Mouse (Mus musculus): ENCODE measurements around the gene Eps15l1. TPM values are rescaled to one million over a fixed set of nuclear protein-coding genes. Genes with fewer than 3 reads are reported as not detected.

Eps15l1 gene
- polyA plus RNA-seq, 1 experiment from 2014 or later = 62.0 TPM

DNA sequence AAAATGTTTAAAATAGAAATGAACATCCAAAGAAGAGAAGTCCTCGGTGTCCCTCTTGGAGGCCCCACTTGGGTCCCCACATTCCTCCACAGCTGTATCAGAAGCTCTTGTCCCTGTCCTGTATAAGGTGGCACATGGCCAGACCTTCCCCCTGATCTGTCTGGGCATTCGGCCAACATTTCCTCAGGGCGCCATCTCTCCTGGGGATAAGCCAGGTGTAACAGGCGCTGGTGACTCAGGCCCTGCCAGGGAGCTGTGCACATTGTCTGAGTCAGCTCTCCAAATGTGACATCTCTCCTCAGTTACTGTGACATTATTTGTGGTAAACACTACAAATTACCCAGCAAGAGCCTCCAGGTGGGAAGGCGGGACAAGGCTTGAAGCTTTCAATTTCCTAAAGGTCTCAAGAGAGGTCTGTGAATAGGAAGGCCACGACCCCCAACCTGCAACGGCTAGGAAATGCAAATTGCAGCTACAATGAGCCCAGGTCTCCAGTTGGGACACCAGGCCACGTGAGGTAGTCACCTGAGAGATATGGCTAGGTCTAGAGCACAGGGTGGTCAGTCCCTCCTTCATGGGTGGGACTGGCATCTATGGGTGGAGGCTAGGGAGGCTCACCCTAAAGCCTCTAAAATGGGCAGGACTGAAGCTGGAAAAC lies 110.3 kb downstream of the Eps15l1 start:
- no peaks in the 10 kb centered on the region for H3K9me3 ChIP-seq
- no peak overlapping the region for H3K27ac ChIP-seq
- peak; percentile 47; the same call in 1 of the 2 replicates for ATAC-seq (ENCODE audit: low FRiP score)
- 0 out of 2 replicates have a peak, but pooled peaks cover 3% of the 10 kb centered on the region for H3K27me3 ChIP-seq
- no peaks in the 10 kb centered on the region for H3K36me3 ChIP-seq
- no peak overlapping the region for H3K4me2 ChIP-seq
- H3K4me1 ChIP-seq (replicated peaks) = peaks cover 11% of the 10 kb centered on the region
- no peak overlapping the region for H3K4me3 ChIP-seq
- no peak overlapping the region for H3K9ac ChIP-seq
- WGBS = 51% methylated on average over 8 of the region's 8 CpGs

DNA sequence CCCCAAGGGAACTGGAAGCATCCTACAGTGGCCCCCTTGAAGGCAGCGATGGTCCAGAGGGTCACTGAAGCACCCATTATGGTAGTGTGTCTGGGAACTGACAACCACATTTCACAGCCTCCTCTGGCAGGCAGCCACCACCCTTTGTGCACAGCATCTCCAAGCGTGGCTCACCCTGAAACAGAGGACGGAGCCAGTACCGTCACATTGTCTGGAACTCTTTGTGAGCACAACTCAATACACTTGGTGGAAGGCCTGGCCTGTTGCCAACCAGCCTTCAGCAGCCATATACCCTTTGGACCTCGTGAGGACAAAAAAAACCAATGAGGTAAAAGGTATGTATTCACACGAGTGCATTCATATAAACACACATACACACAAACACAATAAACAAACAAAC lies 113.0 kb downstream of the Eps15l1 start:
- H3K9ac ChIP-seq = no peak overlapping the region
- H3K9me3 ChIP-seq = no peaks in the 10 kb centered on the region
- H3K36me3 ChIP-seq = no peaks in the 10 kb centered on the region
- no peak for ATAC-seq (ENCODE audit: low FRiP score)
- H3K27me3 ChIP-seq = 0 out of 2 replicates have a peak, but pooled peaks cover 3% of the 10 kb centered on the region
- no peak overlapping the region for H3K4me2 ChIP-seq
- no peak overlapping the region for H3K27ac ChIP-seq
- peaks cover 11% of the 10 kb centered on the region for H3K4me1 ChIP-seq (replicated peaks)
- 43% methylated on average over 6 of the region's 6 CpGs for WGBS
- H3K4me3 ChIP-seq = no peak overlapping the region

DNA sequence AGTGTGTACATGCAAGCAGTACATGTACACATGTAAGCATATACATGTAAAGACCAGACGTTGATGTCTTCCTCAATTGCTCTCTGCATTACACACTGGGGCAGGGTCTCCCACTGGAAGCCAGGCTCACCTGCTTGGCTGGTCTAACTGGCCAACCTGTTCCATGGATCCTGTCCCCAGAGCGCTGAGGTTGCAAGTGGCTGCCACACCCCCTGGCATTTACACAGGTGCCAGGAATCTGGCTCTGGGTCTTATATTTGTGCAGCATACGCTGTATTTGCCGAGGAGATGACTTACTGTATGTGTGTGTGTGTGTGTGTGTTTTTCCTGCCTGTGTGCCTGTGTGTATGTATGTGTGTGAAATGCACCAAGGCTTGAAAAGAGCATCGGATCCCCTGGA lies 114.3 kb downstream of the Eps15l1 start:
- Histone ChIP-seq H3K4me2 (no peak overlapping the region), H3K27me3 (no peaks in the 10 kb centered on the region), H3K9me3 (no peaks in the 10 kb centered on the region), H3K27ac (no peak overlapping the region), H3K9ac (no peak overlapping the region), H3K36me3 (no peaks in the 10 kb centered on the region), H3K4me1 (replicated peaks) (peaks cover 11% of the 10 kb centered on the region), H3K4me3 (no peak overlapping the region)
- 90% methylated on average over 5 of the region's 5 CpGs for WGBS
- ATAC-seq (ENCODE audit: low FRiP score) = no peak

DNA sequence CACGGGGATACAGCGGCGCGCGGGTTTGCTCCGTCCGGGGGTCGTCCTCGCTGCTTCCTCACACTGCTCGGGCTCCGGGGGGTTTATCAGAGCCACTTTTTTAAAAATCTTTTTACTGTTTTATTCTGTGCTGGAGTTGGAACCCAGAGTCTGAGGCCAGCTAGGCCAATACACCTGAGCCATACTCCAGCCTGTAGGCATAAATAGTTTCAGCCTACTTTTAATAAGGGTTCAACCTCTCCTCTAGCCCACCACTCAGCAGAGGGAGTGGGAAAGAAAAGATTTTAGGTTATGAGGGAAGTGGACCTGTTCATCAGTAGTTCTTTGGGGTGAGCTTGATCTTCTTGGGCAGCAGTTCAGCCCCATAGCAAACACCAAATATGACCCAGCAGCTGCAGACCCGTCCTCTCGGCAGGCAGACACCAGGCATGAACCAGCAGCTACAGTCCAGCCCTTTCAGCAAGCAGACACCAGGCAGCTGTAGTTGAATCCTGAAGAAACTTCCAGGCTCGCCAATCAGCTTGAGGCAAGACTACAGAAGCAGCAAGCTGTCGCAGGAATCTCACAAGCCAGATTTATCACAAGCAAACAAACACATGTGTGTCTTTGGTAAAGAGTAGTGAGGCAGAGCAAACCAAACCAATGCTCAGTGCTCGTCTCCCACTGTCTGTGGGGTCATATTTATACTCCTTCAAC lies 115.9 kb downstream of the Eps15l1 start, which contains the start of gene Gm10282:
Gm10282 (minus strand) TSS at position 51 of the 696 bp plus-strand sequence.
- WGBS = 78% methylated on average over 16 of the region's 16 CpGs
- no peaks in the 10 kb centered on the region for H3K9me3 ChIP-seq
- no peak for ATAC-seq (ENCODE audit: low FRiP score)

DNA sequence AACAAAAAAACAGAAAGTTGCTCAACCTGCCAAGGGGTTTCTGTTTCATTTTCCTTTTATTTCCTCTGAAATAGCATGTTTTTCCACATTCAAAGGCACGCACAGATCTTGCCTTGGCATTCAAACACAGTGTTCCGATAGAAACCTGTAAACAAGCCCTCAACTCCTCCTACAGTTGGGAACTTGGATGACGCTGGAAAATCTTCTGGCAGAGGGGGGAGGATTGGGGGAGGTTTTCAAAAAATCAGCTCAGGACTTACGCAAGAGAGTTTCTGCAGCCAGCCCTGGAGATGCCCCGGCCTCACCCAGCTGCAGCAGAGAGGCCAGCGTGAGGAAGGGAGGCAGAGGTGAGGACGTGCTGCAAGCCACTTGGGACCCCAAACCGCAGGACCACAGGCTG lies 117.6 kb downstream of the Eps15l1 start:
- WGBS = 75% methylated on average over 8 of the region's 8 CpGs
- Histone ChIP-seq H3K4me2 (no peak overlapping the region), H3K4me1 (replicated peaks) (0 out of 2 replicates have a peak, but pooled peaks cover 6% of the 10 kb centered on the region), H3K9ac (no peak overlapping the region), H3K9me3 (no peaks in the 10 kb centered on the region), H3K27me3 (no peaks in the 10 kb centered on the region), H3K27ac (no peak overlapping the region), H3K4me3 (no peak overlapping the region), H3K36me3 (no peaks in the 10 kb centered on the region)
- ATAC-seq (ENCODE audit: low FRiP score) = no peak

More for the DNA sequence above, 115.9 kb downstream of the Eps15l1 start, which contains the start of gene Gm10282:
- Histone ChIP-seq H3K4me3 (no peak within 1 kb of the TSS), H3K4me2 (no peak within 1 kb of the TSS), H3K27me3 (no peaks in the 10 kb centered on the region), H3K36me3 (no peaks in the 10 kb centered on the region), H3K4me1 (replicated peaks) (0 out of 2 replicates have a peak, but pooled peaks cover 6% of the 10 kb centered on the region), H3K9ac (no peak within 1 kb of the TSS), H3K27ac (no peak within 1 kb of the TSS)

DNA sequence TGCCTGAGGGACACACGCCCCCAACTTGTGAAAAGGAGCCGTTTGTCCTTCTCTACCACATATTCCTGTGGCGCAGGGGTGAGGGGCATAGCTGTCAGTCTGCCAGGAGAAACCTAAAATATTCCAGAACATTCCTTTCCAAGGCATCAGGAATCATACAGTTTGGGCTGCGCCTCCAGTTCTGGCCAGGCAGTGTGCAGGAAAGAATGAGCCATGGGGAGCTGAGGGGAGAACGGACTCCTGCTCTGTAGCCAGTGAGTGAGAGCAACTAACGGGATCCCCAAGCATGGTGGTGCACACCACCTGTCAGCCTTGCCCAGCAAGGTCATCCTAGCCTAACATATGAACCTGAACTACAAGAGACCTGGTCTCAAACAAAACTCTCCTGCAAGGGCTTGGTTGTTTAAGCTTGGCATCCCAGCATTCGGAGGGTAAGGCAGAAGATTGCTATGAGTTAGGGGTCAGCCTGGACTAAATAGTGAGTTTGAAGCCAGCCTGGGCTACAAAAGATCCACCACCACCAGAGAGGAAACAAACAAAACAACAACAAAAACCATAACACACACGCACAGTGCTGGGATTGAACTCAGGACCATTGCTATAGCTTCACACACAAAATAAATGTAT lies 118.2 kb downstream of the Eps15l1 start:
- Histone ChIP-seq H3K9me3 (no peaks in the 10 kb centered on the region), H3K4me3 (no peak overlapping the region), H3K27me3 (no peaks in the 10 kb centered on the region), H3K4me2 (no peak overlapping the region), H3K36me3 (no peaks in the 10 kb centered on the region), H3K27ac (no peak overlapping the region), H3K4me1 (replicated peaks) (0 out of 2 replicates have a peak, but pooled peaks cover 3% of the 10 kb centered on the region), H3K9ac (no peak overlapping the region)
- 73% methylated on average over 8 of the region's 8 CpGs for WGBS
- no peak for ATAC-seq (ENCODE audit: low FRiP score)

DNA sequence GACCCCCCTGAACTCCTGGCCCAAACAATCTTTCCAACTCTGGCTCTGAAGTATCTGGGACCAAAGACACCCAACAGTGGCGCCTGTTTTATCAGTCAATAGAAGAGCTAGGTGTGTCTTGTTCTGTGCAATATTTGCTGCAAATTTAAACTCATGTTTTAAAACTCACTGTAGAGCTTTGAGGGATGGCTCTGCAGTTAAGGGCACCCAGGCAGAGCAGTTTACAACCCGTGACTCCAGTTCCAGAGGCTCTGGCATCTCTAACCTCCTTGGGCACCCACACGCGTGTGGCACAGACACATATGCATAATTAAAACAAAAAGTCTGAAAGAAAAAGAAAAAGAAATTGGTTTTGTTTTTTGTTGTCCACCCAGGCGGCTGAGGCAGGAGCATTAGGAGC lies 119.8 kb downstream of the Eps15l1 start:
- H3K36me3 ChIP-seq = no peaks in the 10 kb centered on the region
- ATAC-seq (ENCODE audit: low FRiP score) = no peak
- no peaks in the 10 kb centered on the region for H3K27me3 ChIP-seq
- no peaks in the 10 kb centered on the region for H3K9me3 ChIP-seq
- H3K27ac ChIP-seq = no peak overlapping the region
- H3K4me3 ChIP-seq = no peak overlapping the region
- WGBS = 90% methylated on average over 5 of the region's 5 CpGs
- no peak overlapping the region for H3K4me2 ChIP-seq
- no peak overlapping the region for H3K9ac ChIP-seq
- no peaks in the 10 kb centered on the region for H3K4me1 ChIP-seq (replicated peaks)

DNA sequence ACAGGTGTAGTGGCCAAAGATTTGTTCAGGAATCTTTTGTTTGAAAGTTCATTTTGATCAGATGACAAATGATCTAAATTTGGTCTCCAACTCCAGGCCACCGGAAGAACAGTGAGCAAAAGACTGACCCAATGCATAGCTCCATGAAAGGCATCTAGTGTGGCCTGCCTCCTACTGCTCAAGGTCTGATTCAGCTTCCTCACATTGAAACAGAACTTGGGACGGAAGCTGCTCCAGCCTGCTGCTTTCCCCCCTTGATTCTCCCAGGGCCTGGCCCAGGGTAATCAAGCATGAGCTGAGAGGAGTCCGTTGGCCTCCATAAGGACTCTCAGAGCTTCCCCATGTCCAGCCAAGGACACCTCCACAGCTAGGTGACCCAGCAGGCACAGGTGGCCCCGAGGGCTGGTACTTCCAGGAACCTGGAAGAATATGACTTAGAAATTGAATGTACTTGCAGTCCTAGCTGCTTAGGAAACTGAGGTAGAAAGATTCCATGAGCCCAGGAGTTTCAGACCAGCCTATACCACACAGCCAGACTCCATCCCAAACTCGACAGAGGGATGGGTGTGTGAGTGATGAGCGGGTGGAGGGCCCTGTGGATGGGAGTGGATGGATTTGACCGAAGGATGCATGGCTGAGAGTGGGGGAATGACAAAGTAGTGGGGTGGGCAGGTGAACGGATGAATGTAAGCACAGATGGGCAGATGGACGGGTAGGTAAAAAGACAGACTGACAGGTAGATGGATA lies 120.4 kb downstream of the Eps15l1 start:
- H3K4me3 ChIP-seq = no peak overlapping the region
- H3K4me1 ChIP-seq (replicated peaks) = no peaks in the 10 kb centered on the region; the same call in 1 of the 2 replicates
- WGBS = 83% methylated on average over 9 of the region's 9 CpGs
- H3K4me2 ChIP-seq = no peak overlapping the region
- H3K27ac ChIP-seq = no peak overlapping the region
- no peaks in the 10 kb centered on the region for H3K9me3 ChIP-seq
- no peaks in the 10 kb centered on the region for H3K36me3 ChIP-seq
- no peak for ATAC-seq (ENCODE audit: low FRiP score)
- no peaks in the 10 kb centered on the region for H3K27me3 ChIP-seq
- no peak overlapping the region for H3K9ac ChIP-seq

DNA sequence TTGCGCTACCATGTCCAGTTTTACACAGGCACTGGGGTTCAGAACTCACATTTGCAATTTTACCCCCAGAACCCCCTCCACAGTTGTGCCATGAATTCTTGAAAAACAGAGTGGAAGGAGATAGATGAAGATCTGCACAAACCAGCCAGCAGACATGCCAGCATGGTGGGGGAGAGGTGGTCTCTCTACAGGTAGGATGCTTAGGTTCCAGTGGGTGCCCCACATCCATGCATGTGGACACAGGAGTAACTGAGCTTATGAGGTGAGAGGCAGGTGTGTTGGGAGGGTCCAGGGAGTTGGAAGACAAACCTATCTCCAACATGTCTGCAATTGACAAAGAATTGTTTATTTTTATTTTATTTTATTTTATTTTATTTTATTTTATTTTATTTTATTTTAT lies 122.3 kb downstream of the Eps15l1 start:
- Histone ChIP-seq H3K4me3 (no peak overlapping the region), H3K9me3 (no peaks in the 10 kb centered on the region), H3K27me3 (no peaks in the 10 kb centered on the region), H3K4me1 (replicated peaks) (no peaks in the 10 kb centered on the region; the same call in 1 of the 2 replicates), H3K4me2 (no peak overlapping the region), H3K27ac (no peak overlapping the region), H3K9ac (no peak overlapping the region), H3K36me3 (no peaks in the 10 kb centered on the region)
- no peak for ATAC-seq (ENCODE audit: low FRiP score)
- WGBS = 90% methylated on average over 1 of the region's 1 CpGs

DNA sequence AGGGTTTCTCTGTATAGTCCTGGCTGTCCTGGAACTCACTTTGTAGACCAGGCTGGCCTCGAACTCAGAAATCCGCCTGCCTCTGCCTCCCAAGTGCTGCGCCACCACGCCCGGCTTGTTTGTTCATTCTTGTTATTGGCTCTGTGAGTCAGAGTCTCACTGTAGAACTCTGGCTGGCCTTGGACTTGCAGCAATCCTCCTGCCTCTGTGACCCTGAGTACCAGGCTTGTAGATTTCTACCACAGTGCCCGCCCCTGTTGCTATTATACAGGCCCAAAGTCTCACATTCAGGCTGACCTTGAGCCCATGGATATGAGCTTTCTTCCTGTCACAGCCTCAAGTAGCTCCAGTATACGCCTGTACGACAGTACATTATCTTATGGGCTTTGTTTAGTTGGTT lies 124.7 kb downstream of the Eps15l1 start:
- no peaks in the 10 kb centered on the region; the same call in 1 of the 2 replicates for H3K4me1 ChIP-seq (replicated peaks)
- no peaks in the 10 kb centered on the region for H3K9me3 ChIP-seq
- 97% methylated on average over 8 of the region's 8 CpGs for WGBS

DNA sequence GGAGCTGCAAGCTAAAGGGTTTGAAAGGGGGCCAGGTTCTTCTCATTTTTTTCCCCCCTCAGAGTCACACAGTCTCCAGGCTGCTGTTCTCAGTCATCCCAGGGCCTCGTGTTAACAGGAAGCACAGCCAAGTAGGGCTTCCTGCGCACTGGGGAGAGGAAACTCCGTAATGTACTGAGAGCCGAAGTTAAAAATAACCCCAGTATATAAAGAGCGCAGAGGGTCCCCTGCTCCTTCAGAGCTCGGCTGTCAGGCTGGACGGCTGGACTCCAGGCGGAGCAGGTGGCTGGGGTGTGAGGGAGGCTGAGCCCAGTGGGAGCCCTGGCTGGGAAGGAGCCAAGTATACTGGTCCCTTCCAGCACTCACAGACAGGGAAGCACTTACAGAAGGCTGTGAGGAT lies 125.6 kb downstream of the Eps15l1 start:
- H3K27ac ChIP-seq = peak overlapping the region; percentile 24; the same call in 1 of the 2 replicates
- H3K4me3 ChIP-seq = no peak overlapping the region
- no peaks in the 10 kb centered on the region; the same call in 1 of the 2 replicates for H3K4me1 ChIP-seq (replicated peaks)
- 61% methylated on average over 8 of the region's 8 CpGs for WGBS
- no peak overlapping the region for H3K4me2 ChIP-seq
- peak; percentile 73; the same call in 1 of the 2 replicates for ATAC-seq (ENCODE audit: low FRiP score)
- H3K9me3 ChIP-seq = no peaks in the 10 kb centered on the region
- no peak overlapping the region for H3K9ac ChIP-seq
- H3K27me3 ChIP-seq = no peaks in the 10 kb centered on the region
- H3K36me3 ChIP-seq = no peaks in the 10 kb centered on the region

More for the DNA sequence above, 124.7 kb downstream of the Eps15l1 start:
- Histone ChIP-seq H3K4me3 (no peak overlapping the region), H3K27me3 (no peaks in the 10 kb centered on the region), H3K4me2 (no peak overlapping the region), H3K36me3 (no peaks in the 10 kb centered on the region), H3K9ac (no peak overlapping the region), H3K27ac (no peak overlapping the region)
- ATAC-seq (ENCODE audit: low FRiP score) = no peak

DNA sequence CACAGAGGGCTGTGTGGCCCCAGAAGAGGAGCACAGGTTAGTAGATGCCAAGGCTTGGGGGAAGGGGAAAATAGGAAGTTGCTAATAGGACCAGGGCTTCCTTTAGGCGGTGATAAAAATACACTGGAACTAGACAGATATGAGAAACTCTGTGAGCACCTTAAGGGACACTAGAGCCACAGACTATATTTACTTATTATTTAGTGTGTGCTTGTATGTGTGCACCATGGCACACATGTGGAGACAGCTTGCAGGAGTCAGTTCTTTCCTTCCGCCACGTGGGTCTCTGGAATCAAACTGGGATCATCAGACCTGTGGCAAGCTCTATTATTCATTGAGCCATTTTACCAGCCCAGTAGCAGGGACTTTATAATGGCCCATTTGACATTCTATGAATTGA lies 126.1 kb downstream of the Eps15l1 start:
- no peaks in the 10 kb centered on the region for H3K36me3 ChIP-seq
- H3K4me2 ChIP-seq = no peak overlapping the region
- H3K9ac ChIP-seq = no peak overlapping the region
- H3K4me3 ChIP-seq = no peak overlapping the region
- no peaks in the 10 kb centered on the region; the same call in 1 of the 2 replicates for H3K4me1 ChIP-seq (replicated peaks)
- no peaks in the 10 kb centered on the region for H3K27me3 ChIP-seq
- WGBS = 70% methylated on average over 3 of the region's 3 CpGs
- 0 out of 2 replicates have a peak overlapping the region, but pooled peaks have one; percentile 24 for H3K27ac ChIP-seq
- no peak for ATAC-seq (ENCODE audit: low FRiP score)
- no peaks in the 10 kb centered on the region for H3K9me3 ChIP-seq
